8 mouse cellular contexts compared by ENCODE assay signal in the genomic region with DNA sequence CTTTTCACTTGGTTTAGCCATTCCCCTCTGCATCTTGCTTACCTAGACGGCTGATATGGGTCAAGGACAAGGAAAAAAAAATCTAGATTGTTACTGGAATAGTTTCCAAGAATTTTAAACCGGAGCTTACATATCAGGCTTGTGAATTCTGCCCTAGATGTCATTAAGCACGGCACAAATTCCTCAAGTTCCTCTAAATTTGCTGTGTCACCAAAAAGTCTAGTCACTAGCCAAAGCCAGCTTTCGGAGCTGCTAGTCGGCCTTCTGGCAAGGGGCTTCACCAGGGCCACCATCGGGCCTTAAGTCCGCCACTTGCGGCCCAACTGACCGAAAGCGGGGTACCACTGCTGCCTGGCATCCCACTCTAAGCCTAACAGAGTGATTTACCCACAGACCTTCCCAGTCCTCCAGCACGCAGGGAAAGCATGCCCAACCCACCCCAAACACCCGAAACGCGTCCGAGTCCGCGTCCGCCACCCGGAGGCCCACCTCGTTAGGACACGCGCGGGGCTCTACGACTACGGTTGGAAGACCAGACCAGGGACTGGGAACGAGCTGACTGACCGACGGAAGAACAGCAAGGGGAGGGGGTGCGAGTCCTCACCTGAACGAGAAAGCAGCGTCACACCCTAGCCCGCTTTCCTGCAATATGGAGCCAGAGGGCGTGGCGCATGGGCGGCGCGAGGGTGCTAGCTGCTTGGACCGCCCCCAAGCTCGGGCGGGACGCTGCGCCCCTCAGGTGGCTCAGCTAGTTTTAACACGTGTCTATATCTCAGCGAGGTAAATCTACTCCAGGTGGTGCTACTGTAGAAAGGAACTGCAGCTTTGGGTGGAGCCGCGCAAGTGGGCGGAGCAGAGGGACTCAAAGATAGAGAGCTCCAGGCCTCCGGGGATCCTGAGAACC. TPM values are rescaled to one million over a fixed set of nuclear protein-coding genes. Genes with fewer than 3 reads are reported as not detected.
DNase-seq lines count a peak whose midpoint lies in the region; ATAC-seq and TF ChIP-seq lines count a peak whose summit lies in the region.

Gene Anxa7 (minus strand): TSS at position 843 of the 904 bp plus-strand sequence.

- no peak for TF ChIP-seq CTCF in bone marrow macrophage, adult 2 months (IDR thresholded peaks at IDR 0.05; ENCODE audit: low read depth, low read length)
- no peak for TF ChIP-seq CTCF in embryonic fibroblast, embryonic 13.5 days (IDR thresholded peaks at IDR 0.05; ENCODE audit: borderline replicate concordance, insufficient read depth, low read length)

- WGBS in kidney, embryonic 15.5 days: 1% methylated on average over 48 of the region's 48 CpGs

- H3K9ac ChIP-seq in kidney, embryonic 15.5 days: peak within 1 kb of the TSS; percentile 54

- peaks cover 18% of the 10 kb centered on the region for H3K4me1 ChIP-seq in bone marrow macrophage, adult 2 months (ENCODE audit: control insufficient read depth, insufficient read depth, low read length)
- H3K4me1 ChIP-seq in embryonic fibroblast, embryonic 13.5 days (ENCODE audit: control insufficient read depth, insufficient read depth, low read length): peaks cover 5% of the 10 kb centered on the region
- H3K4me1 ChIP-seq in kidney, embryonic 15.5 days: peaks cover 7% of the 10 kb centered on the region; the same call in 1 of the 2 replicates

- peak within 1 kb of the TSS; percentile 70 for H3K4me2 ChIP-seq in kidney, embryonic 15.5 days
- H3K4me2 ChIP-seq in myocyte (ENCODE audit: low read depth): peak within 1 kb of the TSS; percentile 99

- H3K27me3 ChIP-seq in kidney, embryonic 15.5 days: no peaks in the 10 kb centered on the region
- H3K27me3 ChIP-seq in myocyte (ENCODE audit: control insufficient read depth, insufficient read depth, insufficient read length): no peaks in the 10 kb centered on the region
- no peaks in the 10 kb centered on the region for H3K27me3 ChIP-seq in splenic B cell, adult 2 months (ENCODE audit: control insufficient read depth, insufficient read depth, low read length, poor library complexity, severe bottlenecking)

- peak within 1 kb of the TSS; percentile 25 for H3ac ChIP-seq in myocyte (ENCODE audit: control insufficient read depth, insufficient read length)

- DNase-seq in A20 (ENCODE audit: low read depth, low spot score) (peak; percentile 93), liver (peak; percentile 92)
- DNase-seq in heart, adult 9 months (ENCODE audit: low spot score in 2 of 2): peak; percentile 78 to 83
- peak; percentile 82 for DNase-seq in splenic B cell, adult 2 months (ENCODE audit: low read depth, low spot score)

- peak within 1 kb of the TSS; percentile 82 for H3K27ac ChIP-seq in bone marrow macrophage, adult 2 months (ENCODE audit: insufficient read depth, low read depth, low read length)
- H3K27ac ChIP-seq in embryonic fibroblast, embryonic 13.5 days (ENCODE audit: insufficient read depth, low read length): peak within 1 kb of the TSS; percentile 85
- H3K27ac ChIP-seq in kidney, embryonic 15.5 days: peak within 1 kb of the TSS; percentile 45

- TF ChIP-seq POLR2A in bone marrow macrophage, adult 2 months (IDR thresholded peaks at IDR 0.05; ENCODE audit: borderline replicate concordance, low read depth, low read length): no peak
- peak; percentile 79 for TF ChIP-seq POLR2A in embryonic fibroblast, embryonic 13.5 days (IDR thresholded peaks at IDR 0.05; ENCODE audit: low read depth, low read length)
- TF ChIP-seq POLR2A in myocyte (IDR thresholded peaks at IDR 0.05; ENCODE audit: insufficient read length, low read depth): peak; percentile 89

- peak; percentile 91 for ATAC-seq in kidney, embryonic 15.5 days (replicated peaks; ENCODE audit: low FRiP score)

- H3K79me2 ChIP-seq in myocyte (ENCODE audit: control insufficient read depth, insufficient read depth): peaks cover 33% of the 10 kb centered on the region

- H3K9me3 ChIP-seq in kidney, embryonic 15.5 days (replicated peaks): no peaks in the 10 kb centered on the region

- peaks cover 11% of the 10 kb centered on the region for H3K36me3 ChIP-seq in kidney, embryonic 15.5 days
- peaks cover 4% of the 10 kb centered on the region for H3K36me3 ChIP-seq in myocyte (ENCODE audit: control insufficient read depth, insufficient read depth)
- H3K36me3 ChIP-seq in splenic B cell, adult 2 months (ENCODE audit: control insufficient read depth, insufficient read depth, low read length, poor library complexity, severe bottlenecking): no peaks in the 10 kb centered on the region; the same call in 1 of the 2 replicates

- peak within 1 kb of the TSS; percentile 98 for H3K4me3 ChIP-seq in bone marrow macrophage, adult 2 months (ENCODE audit: insufficient read depth, low read length)
- H3K4me3 ChIP-seq in embryonic fibroblast, embryonic 13.5 days (ENCODE audit: insufficient read depth, low read length): peak within 1 kb of the TSS; percentile 66
- peak within 1 kb of the TSS; percentile 65 for H3K4me3 ChIP-seq in kidney, embryonic 15.5 days (replicated peaks)
- peak within 1 kb of the TSS; percentile 81 for H3K4me3 ChIP-seq in myocyte

TF ChIP-seq in myocyte, 11 proteins besides CTCF, POLR2A, EP300 and RAD21:
- TF ChIP-seq SRF (IDR thresholded peaks at IDR 0.05; ENCODE audit: control insufficient read depth, insufficient read length, low read depth) (no peak), POLR2AphosphoS2 (IDR thresholded peaks at IDR 0.05; ENCODE audit: insufficient read length, low read depth) (peak; percentile 91)

RNA-seq across cellular contexts. Expression of gene Anxa7, which starts in this region (rescaled TPM):
- polyA plus RNA-seq in bone marrow macrophage, adult 2 months (2012; ENCODE audit: insufficient read depth, insufficient read length, missing spikeins): 140 and 141 TPM in 2 replicates
- polyA plus RNA-seq in embryonic fibroblast, embryonic 13.5 days (2011; ENCODE audit: insufficient read length, low read depth, missing spikeins): 127 and 138 TPM in 2 replicates
- polyA plus RNA-seq in kidney, embryonic 15.5 days (2015; fragmentation: Nextera tagmentation; extraction: Ambion mirVana): 38.3 and 39.9 TPM in 2 replicates
- 75.0 TPM for polyA plus RNA-seq in myocyte (2012; fragmentation: generic; extraction: Trizol)

Comparison
In these comparisons a context has a peak if more than half of its experiments do, and no peak if none do; other contexts are left out.
1. Peak in every context shown above with its lines: DNase-seq, ATAC-seq, H3K4me3 ChIP-seq and H3K27ac ChIP-seq.